Mouse (Mus musculus) cerebellum, adult 2 months (tissue): ENCODE results near the gene Btg1.

Source experiments
- CTCF ChIP-seq: fragments of 200-500 bp; IDR thresholded peaks from 2 replicates; pipeline ENCODE4 v1.5.1; 2011; ENCODE audit warnings: low read depth, mild to moderate bottlenecking, control low read depth, low read length, moderate library complexity, borderline replicate concordance; ENCODE audit not compliant: insufficient read depth
- POLR2A ChIP-seq: fragments of 200-500 bp; IDR thresholded peaks from 2 replicates; pipeline ENCODE4 v1.6.1; 2011; ENCODE audit warnings: low read length, control low read depth, borderline replicate concordance; ENCODE audit not compliant: insufficient read depth

GRCm38 (mm10) chr10:96596411-96596810 lies 20.4 kb upstream of the Btg1 start:
- TF ChIP-seq POLR2A (no peak), CTCF (no peak)
